Mouse (Mus musculus): ENCODE results near the gene Mon2.
A peak's percentile ranks its signal among the peaks of the same experiment; 100 is the strongest.
"Not testable (repeated sequence)": the region's sequence is repeated elsewhere in the genome, so short reads cannot be mapped to it uniquely, and the experiment has no call there.

The Mon2 gene

DNA sequence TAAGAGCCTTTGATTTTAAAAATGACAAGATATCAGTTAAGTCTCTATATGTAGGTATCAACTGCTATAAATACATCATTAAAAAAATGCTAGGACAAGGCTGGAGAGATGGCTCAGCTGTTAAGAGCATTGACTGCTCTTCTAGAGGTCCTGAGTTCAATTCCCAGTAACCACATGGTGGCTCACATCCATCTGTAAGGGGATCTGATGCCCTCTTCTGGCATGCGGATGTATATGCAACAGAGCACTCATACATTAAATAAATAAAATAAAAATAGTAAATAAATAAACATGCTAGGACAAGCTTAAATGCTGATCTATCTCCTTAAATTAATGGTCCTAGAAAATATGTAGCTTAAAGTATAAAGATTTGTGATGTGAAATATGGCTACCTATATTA lies 19.2 kb downstream of the Mon2 start:
- DNase-seq (ENCODE audit: low read depth): peak; percentile 42

DNA sequence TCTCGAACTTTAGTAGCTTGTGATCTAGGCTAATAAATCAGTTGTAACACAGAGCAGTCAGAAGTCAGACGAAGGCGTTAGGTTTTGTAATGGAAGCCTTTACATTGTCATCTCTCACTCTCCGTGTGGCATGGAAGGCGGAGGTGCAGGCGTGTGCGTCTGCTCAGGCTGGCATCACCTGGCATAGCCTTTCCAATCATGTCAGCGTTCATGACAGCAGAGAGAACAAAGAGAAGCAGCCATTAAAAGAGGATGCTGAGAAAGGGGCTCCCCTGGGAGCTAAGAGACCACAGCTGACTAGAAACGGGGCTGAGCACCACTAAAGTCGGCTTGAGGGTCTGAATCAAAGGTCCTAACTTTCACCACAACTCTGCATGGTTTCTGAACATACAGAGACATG lies 19.8 kb downstream of the Mon2 start:
- no peak for DNase-seq (ENCODE audit: low read depth)

DNA sequence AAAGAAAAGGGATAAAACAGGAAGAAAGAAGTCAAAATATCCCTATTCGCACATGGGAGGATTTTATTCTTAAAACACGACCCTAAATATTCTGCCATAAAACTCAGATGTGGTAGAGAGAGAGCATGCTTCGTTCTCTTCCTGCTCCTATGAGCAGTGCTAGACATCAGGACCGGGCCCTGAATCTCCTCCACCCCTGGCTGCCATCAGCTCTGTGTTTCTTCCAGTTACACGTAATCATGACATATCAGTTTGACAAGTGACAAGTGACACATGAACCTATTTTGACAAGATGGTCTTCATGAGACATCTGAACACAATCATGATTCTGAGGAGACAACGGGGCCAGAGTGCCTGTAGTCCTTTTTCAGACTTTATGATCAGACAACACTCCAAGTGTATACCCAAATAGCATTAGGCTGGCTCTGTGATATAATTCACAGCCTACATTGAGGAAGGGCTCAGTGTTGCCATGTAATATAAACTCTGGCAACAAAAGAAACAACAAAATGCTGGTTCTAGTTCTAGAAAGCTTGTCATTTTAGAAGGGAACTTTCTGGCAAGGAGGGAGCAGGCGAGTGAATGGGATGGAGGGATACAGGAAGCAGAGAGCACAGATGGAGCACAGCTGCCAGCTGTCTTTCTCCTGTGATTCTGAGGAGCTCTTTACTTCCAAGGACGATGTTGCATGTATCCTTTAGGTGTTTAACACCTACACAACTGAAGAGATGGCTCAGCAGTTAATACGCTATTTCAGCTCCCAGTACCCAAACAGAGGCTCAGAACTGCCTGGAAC lies 20.9 kb downstream of the Mon2 start:
- no peak for DNase-seq (ENCODE audit: low read depth)

GRCm38 (mm10) chr10:123053557-123053956 lies 22.7 kb downstream of the Mon2 start:
- DNase-seq (ENCODE audit: low read depth): no peak

DNA sequence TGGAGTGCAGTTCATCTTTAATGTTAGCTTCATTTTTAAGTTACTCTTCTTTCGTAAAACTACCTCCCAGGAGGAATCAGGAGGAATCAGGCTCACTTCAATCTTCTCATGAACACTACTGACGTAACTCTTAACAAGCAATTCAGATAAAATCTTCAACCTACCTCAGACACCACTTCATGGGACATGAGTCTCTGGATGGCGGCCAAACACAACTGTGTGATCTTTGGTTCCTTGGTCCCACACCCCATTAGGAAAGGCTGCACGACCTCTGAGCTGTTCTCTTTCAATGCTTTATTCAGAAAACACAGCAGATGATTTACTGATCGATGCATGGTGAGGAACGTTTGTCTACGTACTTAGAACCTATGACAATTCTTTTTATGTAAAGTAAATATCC lies 24.3 kb downstream of the Mon2 start:
- no peak for DNase-seq (ENCODE audit: low read depth)

- DNase-seq (ENCODE audit: low read depth): no peak
Observed at GRCm38 (mm10) chr10:123048730-123049129, 27.6 kb downstream of the Mon2 start.

DNA sequence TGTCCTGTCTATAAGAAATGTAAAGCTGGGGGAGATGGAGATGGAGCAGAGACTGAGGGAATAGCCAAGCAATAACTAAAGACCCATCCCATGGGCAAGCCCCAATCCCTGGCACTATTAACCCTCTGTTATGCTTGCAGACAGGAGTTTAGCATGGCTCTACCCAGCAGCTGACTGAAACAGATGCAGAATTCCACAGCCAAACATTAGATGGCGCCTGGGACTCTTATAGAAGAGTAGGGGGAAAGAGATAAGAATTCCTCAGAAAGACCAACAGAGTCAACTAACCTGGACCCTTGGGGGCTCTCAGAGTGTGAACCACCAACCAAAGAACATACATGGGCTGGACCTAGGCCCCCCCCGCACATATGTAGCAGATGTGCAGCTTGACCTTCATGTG lies 36.4 kb downstream of the Mon2 start:
- DNase-seq (ENCODE audit: low read depth): no peak

- no peak for DNase-seq (ENCODE audit: low read depth)
Observed at GRCm38 (mm10) chr10:123032078-123032646, 44.1 kb downstream of the Mon2 start.

DNA sequence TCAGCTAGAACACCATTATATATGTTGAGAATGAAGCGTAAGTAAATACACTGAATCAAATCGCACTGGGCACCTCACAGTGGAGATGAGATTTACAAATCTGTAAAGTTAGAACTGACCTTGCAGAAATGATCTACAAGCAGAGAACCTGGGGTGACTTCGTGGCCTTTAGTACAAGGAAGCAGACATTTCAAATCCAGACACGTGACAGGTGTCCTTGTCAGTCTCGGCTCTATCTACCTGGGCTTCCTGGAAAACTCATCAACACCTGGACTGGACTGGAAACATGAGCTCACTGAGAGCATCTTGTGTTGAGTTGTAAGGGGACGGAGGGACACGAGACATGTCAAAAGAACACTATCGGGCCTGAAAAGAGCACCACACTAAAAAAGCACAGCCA lies 44.9 kb downstream of the Mon2 start:
- no peak for DNase-seq (ENCODE audit: low read depth)

DNA sequence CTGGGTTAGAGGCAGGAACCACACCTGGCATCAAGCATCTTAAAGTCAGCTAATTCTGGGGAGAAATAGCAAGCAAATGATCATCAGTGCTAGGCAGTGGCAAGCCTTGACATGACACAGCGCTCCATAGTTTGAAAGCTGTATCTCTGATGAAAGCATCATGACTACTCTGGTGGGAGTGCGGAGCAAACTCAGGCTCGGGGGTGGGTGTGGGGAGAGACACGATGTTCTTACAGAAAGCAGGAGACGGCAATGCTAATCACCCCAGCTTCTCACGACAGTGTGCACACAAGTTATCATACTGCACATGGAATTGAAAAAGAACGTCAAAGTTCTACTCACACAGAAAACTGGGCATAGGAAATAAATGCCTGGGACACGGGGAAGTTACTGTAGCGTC lies 45.7 kb downstream of the Mon2 start:
- no peak for DNase-seq (ENCODE audit: low read depth)

DNA sequence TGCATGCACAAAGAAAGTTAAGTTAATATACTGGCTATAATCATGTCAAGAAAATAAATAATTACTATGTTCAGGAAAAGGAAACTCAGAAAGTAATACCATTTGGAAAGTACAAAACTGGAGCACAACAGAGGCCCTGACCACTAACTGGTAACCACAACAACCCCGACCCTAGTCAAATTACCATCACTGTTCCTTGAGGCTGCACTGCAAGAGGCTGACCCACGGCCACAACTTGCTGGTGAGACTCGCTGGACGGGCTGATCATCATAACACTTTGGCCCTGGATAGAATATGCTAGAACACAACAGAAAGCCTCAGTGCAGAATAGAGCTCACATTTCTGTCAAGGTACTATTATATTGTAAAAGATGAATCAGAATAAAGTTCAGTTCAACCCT lies 47.4 kb downstream of the Mon2 start:
- DNase-seq (ENCODE audit: low read depth): peak; percentile 23

GRCm38 (mm10) chr10:123026736-123027135 lies 49.6 kb downstream of the Mon2 start:
- DNase-seq (ENCODE audit: low read depth): not testable (repeated sequence)

DNA sequence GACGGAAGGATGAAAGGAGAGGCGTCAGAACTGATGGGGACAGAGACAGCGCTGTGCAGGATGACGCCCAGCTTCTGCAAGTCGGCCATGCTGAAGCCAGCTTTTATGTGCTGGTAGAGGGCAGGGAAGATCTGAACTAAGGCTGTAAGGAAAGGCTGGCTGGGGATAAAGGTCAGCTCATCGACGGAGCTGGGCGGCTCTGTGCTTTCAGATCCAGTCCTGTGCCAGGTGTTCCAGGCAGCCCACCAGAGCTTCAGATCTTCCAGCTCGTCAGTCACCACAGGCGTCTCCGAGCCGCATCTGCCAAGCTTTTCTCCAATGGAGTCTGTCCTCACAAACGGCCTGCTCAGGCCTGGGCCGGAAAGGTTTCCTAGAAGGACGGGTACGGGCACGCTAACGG lies 62.9 kb downstream of the Mon2 start:
- DNase-seq (ENCODE audit: low read depth): no peak

- DNase-seq (ENCODE audit: low read depth): peak; percentile 39
Observed at GRCm38 (mm10) chr10:123011421-123011820, 64.9 kb downstream of the Mon2 start.

GRCm38 (mm10) chr10:123005237-123006185 lies 70.8 kb downstream of the Mon2 start:
- peak; percentile 85 for DNase-seq (ENCODE audit: low read depth)

- DNase-seq (ENCODE audit: low read depth): peak; percentile 38
Observed at GRCm38 (mm10) chr10:123004475-123005236, 71.6 kb downstream of the Mon2 start.

- DNase-seq (ENCODE audit: low read depth): no peak
Observed at GRCm38 (mm10) chr10:123001985-123002384, 74.3 kb downstream of the Mon2 start.

DNA sequence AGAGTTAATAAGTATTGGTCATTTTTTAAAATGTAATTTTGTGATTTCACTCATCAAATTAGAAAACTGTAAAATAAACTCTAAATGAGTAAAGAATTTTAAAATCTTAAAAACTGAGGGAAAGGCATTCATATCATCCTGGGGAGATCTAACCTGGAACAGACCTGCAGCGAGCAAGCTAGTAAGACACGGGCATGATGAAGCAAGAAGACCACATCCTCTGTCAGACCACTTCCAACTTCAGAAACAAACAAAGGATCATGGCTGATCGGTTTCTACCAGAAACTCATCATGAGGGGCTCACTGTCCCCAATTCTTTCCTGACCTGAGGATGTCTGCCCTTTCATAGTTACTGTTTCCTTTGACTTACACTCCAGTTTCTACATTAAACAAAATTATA lies 74.9 kb downstream of the Mon2 start:
- peak; percentile 45 for DNase-seq (ENCODE audit: low read depth)

DNA sequence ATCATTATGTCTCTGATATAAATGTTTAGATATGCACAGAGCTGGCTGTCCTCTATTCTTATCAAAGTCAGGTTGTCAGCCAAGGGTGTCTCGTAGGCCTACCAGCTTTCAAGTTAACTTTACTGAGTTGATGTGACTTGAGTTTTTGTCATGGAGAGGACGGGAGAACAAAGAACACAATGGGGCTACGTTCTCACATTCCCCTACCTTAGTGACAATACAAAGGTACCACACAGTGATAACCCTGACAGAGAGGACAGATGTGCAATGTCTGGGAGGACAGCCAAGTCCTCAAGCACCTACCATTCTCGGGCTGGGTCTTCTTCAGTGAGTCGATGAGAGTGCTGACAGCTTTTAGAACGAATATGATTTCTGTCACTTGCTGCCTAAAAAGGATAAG lies 76.9 kb downstream of the Mon2 start:
- DNase-seq (ENCODE audit: low read depth): no peak

GRCm38 (mm10) chr10:122997852-122998251 lies 78.5 kb downstream of the Mon2 start:
- no peak for DNase-seq (ENCODE audit: low read depth)

- no peak for DNase-seq (ENCODE audit: low read depth)
Observed at GRCm38 (mm10) chr10:122994402-122995107, 81.8 kb downstream of the Mon2 start.
